Mouse (Mus musculus): ENCODE data around the gene Hamp.

DNA sequence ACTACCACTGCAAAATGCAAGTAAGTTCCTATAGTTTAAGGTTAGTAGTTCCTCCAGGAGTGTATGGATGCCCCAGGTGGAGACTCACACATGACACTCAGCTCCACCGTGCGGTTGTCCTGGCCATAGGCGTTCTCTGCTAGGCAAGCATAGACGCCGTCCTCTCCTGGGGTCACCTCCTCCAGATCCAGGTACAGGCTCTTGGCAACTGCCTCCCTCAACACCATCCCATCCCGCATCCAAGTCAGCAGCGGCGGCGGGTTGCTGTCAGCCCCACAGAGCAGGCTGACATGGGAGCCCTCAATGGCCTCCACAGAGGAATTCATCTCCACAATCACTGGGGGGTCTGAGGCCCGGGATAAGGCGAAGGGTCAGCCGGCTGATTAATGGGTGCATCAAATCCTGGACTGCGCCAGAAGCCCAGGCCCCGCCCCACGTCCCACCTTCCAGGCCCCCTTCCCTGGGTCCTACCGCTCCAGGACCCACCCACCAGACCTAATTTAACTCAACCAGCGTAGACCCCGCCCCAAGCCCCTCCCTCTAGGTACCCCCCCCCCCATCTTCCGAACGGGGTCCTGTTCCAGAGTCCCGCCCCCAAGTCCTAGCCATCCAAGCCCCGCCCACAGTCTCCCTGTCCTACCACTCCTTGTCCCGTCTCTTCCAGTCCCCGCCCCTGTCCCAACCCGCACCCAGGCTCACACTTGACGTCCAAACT, 35.4 kb downstream of the Hamp start:
- TF ChIP-seq CTCF (IDR thresholded peaks at IDR 0.05; ENCODE audit: control insufficient read depth, insufficient read depth, insufficient replicate concordance, low read depth, low read length): no peak
- no peak for TF ChIP-seq POLR2A (IDR thresholded peaks at IDR 0.05; ENCODE audit: control insufficient read depth, low read depth, low read length)
